Mouse (Mus musculus) erythroblast, embryonic 14.5 days (primary cell): ENCODE measurements around the gene Mpnd.

Experiments
- GATA1 ChIP-seq: IDR thresholded peaks from 2 replicates; pipeline ENCODE4 v1.6.1; 2012; ENCODE audit warnings: low read length, inconsistent platforms, mixed read lengths
- TAL1 ChIP-seq: IDR thresholded peaks from 3 replicates; pipeline ENCODE4 v1.6.1; 2012; ENCODE audit warnings: low read length, inconsistent platforms, mixed read lengths

- TF ChIP-seq TAL1: no peak
- no peak for TF ChIP-seq GATA1
Observed at GRCm38 (mm10) chr17:55957168-55957567, 48.3 kb upstream of the Mpnd start.
